Mouse (Mus musculus) cortical plate, adult 2 months (tissue): ENCODE data around the gene 2310022A10Rik. TPM values are rescaled to one million over a fixed set of nuclear protein-coding genes. Genes with fewer than 3 reads are reported as not detected.

Source experiments
- H3K27ac ChIP-seq: fragments of 200-500 bp; 2 replicates; pipeline ENCODE4 v1.5.1; 2012; ENCODE audit warnings: low read length, control low read depth, inconsistent platforms; ENCODE audit not compliant: insufficient read depth
- H3K4me1 ChIP-seq: fragments of 200-500 bp; 2 replicates; pipeline ENCODE4 v1.6.1; 2011; ENCODE audit warnings: low read length; ENCODE audit not compliant: control insufficient read depth, insufficient read depth
- H3K4me3 ChIP-seq: fragments of 200-500 bp; 2 replicates; pipeline ENCODE4 v1.5.1; 2011; ENCODE audit warnings: mild to moderate bottlenecking, low read length, control low read depth; ENCODE audit not compliant: insufficient read depth
- CTCF ChIP-seq: fragments of 200-500 bp; IDR thresholded peaks from 2 replicates; pipeline ENCODE4 v1.5.1; 2011; ENCODE audit warnings: mild to moderate bottlenecking, control low read depth, low read length; ENCODE audit not compliant: insufficient read depth; ENCODE audit errors: extremely low read depth
- POLR2A ChIP-seq: fragments of 200-500 bp; IDR thresholded peaks from 2 replicates; pipeline ENCODE4 v1.6.1; 2011; ENCODE audit warnings: mild to moderate bottlenecking, low read length, control low read depth; ENCODE audit not compliant: insufficient read depth; ENCODE audit errors: extremely low read depth
- polyA plus RNA-seq: library from polyadenylated mRNA; depleted of rRNA; stranded (reverse); fragments of >200 nt; gene quantifications from 2 replicates; pipeline ENCODE4 v1.2.3, GENCODE M21; 2012; rRNA removed

2310022A10Rik gene
- polyA plus RNA-seq, result 32.7 and 33.8 TPM in 2 replicates

DNA sequence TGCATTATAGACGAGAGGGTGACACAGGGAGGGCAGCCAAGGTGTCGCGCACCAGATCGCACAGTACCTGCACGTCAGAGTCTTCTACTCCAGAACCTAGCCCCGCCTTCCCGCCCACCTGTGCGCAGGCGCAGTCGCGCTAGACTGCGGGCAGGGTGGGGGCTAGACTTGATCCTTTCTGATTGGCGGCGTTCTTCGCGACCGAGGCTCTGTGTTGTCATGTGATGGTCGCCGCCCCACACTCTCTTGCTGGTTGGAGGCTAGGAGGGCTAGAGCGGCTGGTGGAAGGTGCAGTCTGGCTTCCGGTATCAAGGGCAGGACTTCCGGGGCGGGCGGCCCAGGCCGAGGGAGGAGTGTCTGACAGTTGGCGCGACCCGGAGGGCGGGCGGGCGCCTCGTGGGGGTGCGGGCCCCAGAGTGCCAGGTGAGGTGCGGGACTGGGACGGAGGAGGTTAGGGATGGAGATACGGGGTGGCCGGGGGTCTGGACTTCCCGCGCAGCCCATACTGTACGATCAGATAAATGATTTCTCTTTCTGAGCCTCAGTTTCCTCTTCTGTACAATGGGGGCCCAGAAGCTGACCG, at the start of gene 2310022A10Rik, which contains the start of gene Pld3:
TSS of gene 2310022A10Rik (plus strand) at position 303 of the 583 bp plus-strand sequence.
TSS of gene Pld3 (minus strand) at position 288 of the 583 bp plus-strand sequence.
- Histone ChIP-seq H3K27ac (peak within 1 kb of the TSS; percentile 25; the same call in 1 of the 2 replicates), H3K4me3 (peak within 1 kb of the TSS; percentile 79), H3K4me1 (no peaks in the 10 kb centered on the region)
- peak; percentile 97 for TF ChIP-seq POLR2A
- TF ChIP-seq CTCF, result no peak

DNA sequence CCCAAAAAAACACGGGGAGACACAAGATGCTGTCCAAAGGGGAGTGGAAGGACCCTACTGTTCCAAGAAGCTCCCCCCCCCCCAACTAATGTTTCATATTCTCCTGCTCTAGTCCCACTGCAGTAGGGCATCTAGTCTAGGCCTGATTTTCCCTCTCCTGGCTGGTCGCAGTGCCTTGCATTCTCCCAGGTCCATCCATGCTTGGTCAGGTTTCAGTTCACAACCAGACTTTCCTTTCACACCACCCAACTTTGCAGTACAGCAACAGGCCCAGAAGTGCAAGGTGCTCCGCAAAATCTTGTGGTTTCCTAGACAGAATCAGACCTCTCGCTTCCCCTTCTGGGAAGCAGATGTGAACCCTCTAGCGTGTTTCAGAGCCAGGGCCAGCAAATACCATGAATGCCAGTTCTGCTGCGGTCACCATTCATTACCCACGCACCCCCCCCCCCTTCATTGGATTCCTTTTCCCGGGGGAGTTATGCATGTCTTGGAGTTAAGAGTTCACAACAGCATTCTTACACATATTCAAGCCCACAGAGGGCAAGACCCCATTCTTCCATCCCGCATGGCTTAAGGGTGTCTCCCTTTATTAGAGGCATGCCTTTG, 46.2 kb upstream of the 2310022A10Rik start:
- H3K27ac ChIP-seq, result no peak overlapping the region
- TF ChIP-seq POLR2A (no peak), CTCF (no peak)
- no peak overlapping the region for H3K4me3 ChIP-seq
- no peaks in the 10 kb centered on the region for H3K4me1 ChIP-seq

DNA sequence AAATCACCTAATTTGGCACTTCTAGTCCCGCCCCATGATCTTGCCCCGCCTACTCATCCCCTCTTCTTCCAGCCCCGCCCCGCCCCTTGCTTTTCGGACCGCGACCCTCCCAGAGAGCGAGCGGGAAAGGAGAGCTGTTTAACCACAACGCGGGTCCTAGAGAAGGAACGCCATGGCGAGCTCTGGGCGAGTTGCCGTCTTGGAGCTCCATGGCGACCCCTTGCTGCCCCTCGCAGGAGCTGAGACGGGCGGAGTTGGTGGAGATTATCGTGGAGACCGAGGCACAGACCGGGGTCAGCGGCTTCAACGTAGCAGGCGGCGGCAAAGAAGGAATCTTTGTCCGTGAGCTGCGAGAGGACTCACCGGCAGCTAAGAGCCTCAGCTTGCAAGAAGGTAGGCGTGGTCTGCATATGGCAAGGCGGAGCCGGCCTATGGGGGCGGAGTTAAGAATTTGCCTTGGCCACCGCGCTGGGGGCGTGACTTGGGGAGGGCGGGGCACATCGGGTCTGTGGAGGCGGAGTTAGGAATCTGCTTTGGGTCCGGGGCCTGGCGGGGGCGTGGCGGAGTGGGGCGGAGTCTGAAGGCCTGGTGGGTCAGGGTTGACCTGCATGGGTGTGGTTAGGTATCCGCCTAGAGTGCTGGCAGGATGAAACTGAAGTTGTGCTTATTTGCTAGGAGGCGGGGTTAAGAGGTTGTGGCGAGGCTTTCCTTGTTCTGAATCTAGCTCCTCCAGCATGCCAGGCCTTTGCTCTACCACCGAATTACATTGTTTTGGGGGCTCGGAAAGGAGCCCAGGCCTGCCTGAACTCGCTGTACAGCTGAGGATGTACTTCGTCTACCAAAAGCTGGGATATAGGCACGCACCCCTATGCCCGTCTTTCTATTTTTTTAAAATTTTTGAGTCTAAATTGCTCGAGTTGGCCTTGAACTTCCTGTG, 45.1 kb upstream of the 2310022A10Rik start:
- Histone ChIP-seq H3K4me1 (no peaks in the 10 kb centered on the region), H3K27ac (no peak overlapping the region; the same call in 1 of the 2 replicates), H3K4me3 (peak overlapping the region; percentile 57)
- TF ChIP-seq CTCF (no peak), POLR2A (peak; percentile 78)

- Histone ChIP-seq H3K4me3 (peak overlapping the region; percentile 57; the same call in 1 of the 2 replicates), H3K4me1 (no peaks in the 10 kb centered on the region), H3K27ac (no peak overlapping the region)
- TF ChIP-seq POLR2A, result no peak
- TF ChIP-seq CTCF, result peak; percentile 60
Measured at GRCm38 (mm10) chr7:27508648-27509005, 44.4 kb upstream of the 2310022A10Rik start.

DNA sequence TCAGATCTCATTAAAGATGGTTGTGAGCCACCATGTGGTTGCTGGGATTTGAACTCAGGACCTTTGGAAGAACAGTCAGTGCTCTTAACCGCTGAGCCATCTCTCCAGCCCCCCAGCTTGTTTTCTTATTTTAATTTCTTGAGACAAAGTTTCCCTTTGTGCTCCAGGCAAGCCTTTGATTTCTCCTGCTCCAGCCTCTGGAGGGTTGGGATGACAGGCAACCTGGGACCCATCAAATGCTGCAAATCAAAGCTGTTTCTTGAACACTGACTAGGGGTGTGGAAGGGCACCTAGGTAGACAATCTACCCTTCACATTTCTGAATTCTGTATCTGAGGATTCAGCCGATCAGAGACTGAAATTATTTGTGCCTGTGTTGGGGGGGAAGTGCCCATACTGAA, 42.2 kb upstream of the 2310022A10Rik start:
- Histone ChIP-seq H3K4me3 (no peak overlapping the region), H3K4me1 (no peaks in the 10 kb centered on the region), H3K27ac (no peak overlapping the region)
- TF ChIP-seq POLR2A, result no peak
- no peak for TF ChIP-seq CTCF

GRCm38 (mm10) chr7:27514961-27515360, 38.1 kb upstream of the 2310022A10Rik start:
- Histone ChIP-seq H3K4me3 (no peak overlapping the region), H3K27ac (no peak overlapping the region), H3K4me1 (no peaks in the 10 kb centered on the region)
- TF ChIP-seq POLR2A, result no peak
- TF ChIP-seq CTCF, result no peak

GRCm38 (mm10) chr7:27518314-27518713, 34.7 kb upstream of the 2310022A10Rik start:
- Histone ChIP-seq H3K4me1 (0 out of 2 replicates have a peak, but pooled peaks cover 1% of the 10 kb centered on the region), H3K27ac (no peak overlapping the region), H3K4me3 (no peak overlapping the region)
- no peak for TF ChIP-seq POLR2A
- TF ChIP-seq CTCF, result no peak

- Histone ChIP-seq H3K4me3 (no peak overlapping the region), H3K4me1 (0 out of 2 replicates have a peak, but pooled peaks cover 1% of the 10 kb centered on the region), H3K27ac (no peak overlapping the region)
- TF ChIP-seq POLR2A, result no peak
- TF ChIP-seq CTCF, result no peak
Measured at GRCm38 (mm10) chr7:27520104-27520503, 32.9 kb upstream of the 2310022A10Rik start.

GRCm38 (mm10) chr7:27520599-27520998, 32.4 kb upstream of the 2310022A10Rik start:
- no peak overlapping the region for H3K4me3 ChIP-seq
- no peak overlapping the region for H3K27ac ChIP-seq
- no peak for TF ChIP-seq CTCF
- 0 out of 2 replicates have a peak, but pooled peaks cover 1% of the 10 kb centered on the region for H3K4me1 ChIP-seq
